12 mouse cellular contexts compared by ENCODE assay signal in genomic region chr8:111982116-111982515, GRCm38 (mm10). TPM values are rescaled to one million over a fixed set of nuclear protein-coding genes. Genes with fewer than 3 reads are reported as not detected.
DNase-seq lines count a peak whose midpoint lies in the region; ATAC-seq and TF ChIP-seq lines count a peak whose summit lies in the region.
"Had no signal": no experiment of that assay in that cellular context is flagged by ENCODE, and none has a peak within 500 bp of the region (broad histone marks: within the 10 kb centered on the region; RNA-seq: fewer than 3 reads in every experiment).

No protein-coding gene starts in this region.

- TF ChIP-seq POLR2A in thymus, adult 2 months (IDR thresholded peaks at IDR 0.05; ENCODE audit: control insufficient read depth, extremely low read depth, insufficient read depth, low read length, poor library complexity): no peak

- H3K27ac ChIP-seq in thymus, adult 2 months (ENCODE audit: control insufficient read depth, insufficient read depth, low read length): no peak overlapping the region
- H3K27ac ChIP-seq: neural tube, embryonic 12.5 days had no signal

- TF ChIP-seq CTCF in thymus, adult 2 months (IDR thresholded peaks at IDR 0.05; ENCODE audit: borderline replicate concordance, control insufficient read depth, extremely low read depth, insufficient read depth, low read length, poor library complexity): peak; percentile 26; the same call in 1 of the 2 replicates

- H3K36me3 ChIP-seq in thymus, adult 2 months (ENCODE audit: control insufficient read depth, insufficient read depth, low read length): no peaks in the 10 kb centered on the region

- WGBS in thymus, adult 2 months: 83% methylated on average over 7 of the region's 7 CpGs

- DNase-seq in cerebellum, postnatal 4 days (ENCODE audit: low spot score in 2 of 2): no peak
- peak; percentile 38 for DNase-seq in thymus, adult 2 months
- no peak for DNase-seq in thymus, adult 18-20 months
- DNase-seq in lung, postnatal 10 days: peak; percentile 21
- DNase-seq in urinary bladder, adult 2 months (ENCODE audit: low spot score): no peak
- DNase-seq in adrenal gland, postnatal 14 days: no peak
- DNase-seq in embryo, embryonic 11 days: no peak
- DNase-seq: heart, postnatal 4 days; layer of hippocampus, postnatal 36 days had no signal

- peaks cover 9% of the 10 kb centered on the region for H3K4me1 ChIP-seq in thymus, adult 2 months (replicated peaks; ENCODE audit: control insufficient read depth, insufficient read depth, low read length)
- H3K4me1 ChIP-seq: neural tube, embryonic 12.5 days had no signal

- H3K27me3 ChIP-seq in thymus, adult 2 months (ENCODE audit: control insufficient read depth, insufficient read depth, low read length): no peaks in the 10 kb centered on the region
- H3K27me3 ChIP-seq: neural tube, embryonic 12.5 days had no signal

- ATAC-seq in cerebellum, adult (ENCODE audit: insufficient number of reproducible peaks, low FRiP score, low TSS enrichment): peak; percentile 80

- H3K4me3 ChIP-seq in thymus, adult 2 months (ENCODE audit: control insufficient read depth, insufficient read depth, low read length): no peak overlapping the region
- H3K4me3 ChIP-seq: neural tube, embryonic 12.5 days had no signal

RNA-seq across cellular contexts. Expression of gene Adat1, which starts 10.0 kb away (rescaled TPM):
- 4.0 and 4.5 TPM in 2 replicates for polyA plus RNA-seq in thymus, adult 2 months (2012; rRNA removed)
- polyA plus RNA-seq in urinary bladder, adult 2 months (2012; rRNA removed): 5.6 and 5.9 TPM in 2 replicates
- 3.1 and 4.1 TPM in 2 replicates for total RNA-seq in adrenal gland, postnatal 14 days (2021)

RNA-seq across cellular contexts. Expression of gene Kars, which starts 29.0 kb away (rescaled TPM):
- polyA plus RNA-seq in thymus, adult 2 months (2012; rRNA removed): 54.5 and 63.7 TPM in 2 replicates
- polyA plus RNA-seq in urinary bladder, adult 2 months (2012; rRNA removed): 65.4 and 82.7 TPM in 2 replicates
- 108 and 120 TPM in 2 replicates for total RNA-seq in adrenal gland, postnatal 14 days (2021)

RNA-seq across cellular contexts. Expression of gene Terf2ip, which starts 29.1 kb away (rescaled TPM):
- polyA plus RNA-seq in thymus, adult 2 months (2012; rRNA removed): 13.1 and 15.7 TPM in 2 replicates
- 13.9 and 15.9 TPM in 2 replicates for polyA plus RNA-seq in urinary bladder, adult 2 months (2012; rRNA removed)
- 15.7 and 17.5 TPM in 2 replicates for total RNA-seq in adrenal gland, postnatal 14 days (2021)

RNA-seq across cellular contexts. Expression of gene Gm6793, which starts 32.7 kb away (rescaled TPM):
- polyA plus RNA-seq in thymus, adult 2 months (2012; rRNA removed): not detected in 2 replicates
- 0.19 TPM in 1 of 2 replicates, not detected in the other for polyA plus RNA-seq in urinary bladder, adult 2 months (2012; rRNA removed)
- 0.23 TPM in 1 of 2 replicates, not detected in the other for total RNA-seq in adrenal gland, postnatal 14 days (2021)
- total RNA-seq: gastrocnemius, adult 8-10 months; layer of hippocampus, postnatal 36 days had no signal

RNA-seq across cellular contexts. Expression of gene Gabarapl2, which starts 41.6 kb away (rescaled TPM):
- polyA plus RNA-seq in thymus, adult 2 months (2012; rRNA removed): 34.1 and 45.3 TPM in 2 replicates
- 94.5 and 112 TPM in 2 replicates for polyA plus RNA-seq in urinary bladder, adult 2 months (2012; rRNA removed)
- total RNA-seq in adrenal gland, postnatal 14 days (2021): 124 and 128 TPM in 2 replicates

Comparison
In these comparisons a context has a peak if more than half of its experiments do, and no peak if none do; other contexts are left out.
1. DNase-seq: peak in thymus, adult 2 months (single experiment) and lung, postnatal 10 days (single experiment); none in cerebellum, postnatal 4 days (0 of 2), thymus, adult 18-20 months (0 of 2), urinary bladder, adult 2 months (single experiment), adrenal gland, postnatal 14 days (single experiment) and embryo, embryonic 11 days (single experiment).